Mouse (Mus musculus) heart, adult 2 months (tissue): Measurements from ENCODE around the gene Cnot11.

ENCODE experiments used
- CTCF ChIP-seq: fragments of 200-600 bp; IDR thresholded peaks from 2 replicates; pipeline ENCODE4 v1.8.1; 2022; ENCODE audit warnings: antibody characterized with exemption, mild to moderate bottlenecking, moderate library complexity
- EP300 ChIP-seq: fragments of 200-500 bp; IDR thresholded peaks from 2 replicates; pipeline ENCODE4 v1.6.1; 2011; ENCODE audit warnings: low read depth, low read length, control low read depth; ENCODE audit not compliant: insufficient read depth
- POLR2A ChIP-seq: fragments of 200-500 bp; IDR thresholded peaks from 2 replicates; pipeline ENCODE4 v1.6.1; 2011; ENCODE audit warnings: mild to moderate bottlenecking, low read depth, low read length, control low read depth; ENCODE audit not compliant: insufficient read depth

- TF ChIP-seq CTCF (no peak), POLR2A (no peak), EP300 (no peak)
These were observed 35.3 kb upstream of the Cnot11 start for GRCm38 (mm10) chr1:39499485-39499941.
